Mouse (Mus musculus) heart, adult 2 months (tissue): ENCODE results near the gene Glod4.

Source experiments
- CTCF ChIP-seq: fragments of 200-600 bp; IDR thresholded peaks from 2 replicates; pipeline ENCODE4 v1.8.1; 2022; ENCODE audit warnings: antibody characterized with exemption, mild to moderate bottlenecking, moderate library complexity
- EP300 ChIP-seq: fragments of 200-500 bp; IDR thresholded peaks from 2 replicates; pipeline ENCODE4 v1.6.1; 2011; ENCODE audit warnings: low read depth, low read length, control low read depth; ENCODE audit not compliant: insufficient read depth
- POLR2A ChIP-seq: fragments of 200-500 bp; IDR thresholded peaks from 2 replicates; pipeline ENCODE4 v1.6.1; 2011; ENCODE audit warnings: mild to moderate bottlenecking, low read depth, low read length, control low read depth; ENCODE audit not compliant: insufficient read depth

GRCm38 (mm10) chr11:76215011-76215410, 28.5 kb downstream of the Glod4 start:
- TF ChIP-seq CTCF (no peak), POLR2A (no peak), EP300 (no peak)
